Mouse (Mus musculus) NIH3T3 (cell line): ENCODE data around the gene Usp3.

ENCODE experiments used
- DNase-seq: peaks from one replicate; pipeline ENCODE4 v3.0.0-alpha.2; 2012; ENCODE audit warnings: low read depth

The Usp3 gene

DNA sequence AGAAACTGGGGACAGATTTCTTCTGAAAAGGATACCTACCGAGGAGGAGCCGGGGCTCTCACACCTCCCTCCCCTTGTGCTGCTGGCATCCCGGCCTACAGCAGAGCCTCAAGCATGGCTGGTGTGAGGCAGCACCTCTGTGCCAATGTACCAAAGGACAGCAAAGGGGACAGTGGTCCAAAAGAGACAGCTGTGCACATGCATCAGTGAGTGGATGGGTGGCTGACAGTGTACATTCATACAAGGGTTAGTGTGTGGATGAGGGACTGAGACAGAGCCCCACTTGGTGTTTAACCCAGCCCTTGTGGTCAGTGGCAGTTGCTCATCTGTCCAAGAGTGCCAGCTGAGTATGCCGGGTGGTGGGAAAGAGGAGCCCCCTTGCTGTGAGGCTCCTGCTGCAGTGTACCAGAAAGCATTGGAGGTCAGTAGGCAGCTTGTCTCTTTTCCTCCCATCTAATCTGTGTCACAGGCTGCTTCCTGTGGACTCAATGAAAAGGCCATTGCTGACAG, 84.0 kb downstream of the Usp3 start:
- DNase-seq: no peak

DNA sequence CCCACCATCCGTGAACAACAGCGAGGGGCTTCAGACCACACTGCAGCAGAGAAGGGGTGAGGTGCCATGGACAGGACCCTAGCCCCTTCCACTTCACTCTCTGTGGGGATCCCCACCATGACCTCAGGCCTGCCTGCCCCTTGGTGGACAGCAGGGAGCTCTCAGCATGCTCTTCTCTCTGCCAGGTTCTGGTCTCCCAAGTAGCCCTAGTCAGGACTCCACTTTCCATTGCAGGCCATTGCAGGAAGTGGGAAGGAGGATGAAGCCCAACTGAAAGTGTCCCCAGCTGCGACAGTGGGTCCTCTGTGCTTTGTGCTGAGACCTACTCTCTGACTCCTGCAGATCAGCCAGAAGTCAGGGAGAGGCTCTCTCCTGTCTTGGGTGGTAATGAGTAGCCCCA, 85.3 kb downstream of the Usp3 start:
- DNase-seq: no peak

DNA sequence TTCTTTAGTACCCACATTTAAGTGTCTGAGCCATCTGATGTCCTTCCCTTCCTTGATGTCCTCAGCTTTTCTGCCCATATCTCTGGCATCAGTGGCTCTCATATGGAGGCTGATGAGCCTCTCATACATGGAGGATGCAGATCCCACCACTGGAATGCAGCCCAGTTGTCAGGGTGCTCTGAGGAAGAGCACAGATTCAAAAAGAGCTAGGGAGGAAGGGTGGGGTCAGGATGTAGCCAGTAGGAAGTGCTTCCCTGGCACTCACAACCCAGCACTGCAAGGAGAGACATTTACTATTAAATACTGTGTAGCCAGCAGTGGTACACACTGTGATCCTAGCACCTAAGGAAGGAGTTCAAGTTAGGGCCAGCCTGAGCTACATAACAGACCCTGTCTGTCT, 86.5 kb downstream of the Usp3 start:
- no peak for DNase-seq

DNA sequence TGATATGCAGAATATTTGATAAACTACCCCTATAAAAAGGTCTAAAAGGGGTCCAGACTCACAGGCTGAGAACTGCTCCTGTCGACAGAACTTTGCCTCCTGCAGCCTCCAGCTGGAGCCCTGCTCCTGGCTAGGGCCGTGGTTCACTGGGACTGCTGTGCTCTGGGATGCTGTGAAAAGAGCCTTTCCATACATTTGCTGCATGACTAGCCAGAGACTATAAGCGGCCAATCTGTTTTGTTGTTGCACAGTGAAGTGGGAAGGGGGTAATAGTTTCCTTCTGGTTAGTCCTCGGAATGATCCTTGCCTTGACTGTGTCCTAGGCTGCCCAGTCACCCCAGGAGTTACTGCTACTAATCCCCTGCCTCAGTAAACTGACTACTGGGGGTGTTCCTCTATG, 86.9 kb downstream of the Usp3 start:
- DNase-seq: no peak

DNA sequence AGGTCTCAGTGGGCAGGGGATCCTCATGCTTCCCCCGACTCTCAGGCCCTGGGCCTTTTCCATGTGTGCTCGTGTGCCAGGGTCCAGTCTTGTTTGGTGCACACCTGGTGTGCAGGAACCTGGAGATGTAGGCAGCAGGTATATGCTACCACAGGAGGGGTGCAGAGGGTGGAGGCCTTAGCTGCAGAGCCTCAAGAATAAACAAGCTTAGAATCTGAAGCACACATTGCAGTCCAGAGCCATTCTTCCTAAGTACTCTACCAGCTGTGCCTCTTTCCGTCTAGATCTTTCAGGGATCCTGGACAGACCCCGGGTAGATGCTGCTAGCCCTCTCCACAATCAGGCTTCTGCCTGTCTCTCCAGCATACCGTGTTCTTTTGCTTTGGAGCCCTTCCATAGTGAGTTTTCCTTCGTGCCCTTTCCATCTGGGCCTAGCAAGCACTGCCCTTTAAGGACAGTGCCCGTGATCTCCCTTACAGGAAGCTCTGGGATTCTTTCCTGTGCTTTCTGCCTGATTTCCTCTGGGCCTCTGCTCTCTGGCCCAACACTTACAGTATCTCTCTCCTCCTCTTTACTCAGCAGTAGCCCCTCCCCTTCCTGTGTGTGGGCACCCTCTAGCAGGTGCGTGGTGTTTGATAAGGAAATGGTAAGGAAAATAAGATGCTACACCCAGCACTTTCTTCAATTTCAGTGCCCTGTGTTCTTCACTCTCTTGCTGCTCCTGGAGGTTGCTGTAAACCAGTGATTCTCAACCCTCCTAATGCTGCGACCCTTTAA, 87.6 kb downstream of the Usp3 start:
- DNase-seq: no peak

DNA sequence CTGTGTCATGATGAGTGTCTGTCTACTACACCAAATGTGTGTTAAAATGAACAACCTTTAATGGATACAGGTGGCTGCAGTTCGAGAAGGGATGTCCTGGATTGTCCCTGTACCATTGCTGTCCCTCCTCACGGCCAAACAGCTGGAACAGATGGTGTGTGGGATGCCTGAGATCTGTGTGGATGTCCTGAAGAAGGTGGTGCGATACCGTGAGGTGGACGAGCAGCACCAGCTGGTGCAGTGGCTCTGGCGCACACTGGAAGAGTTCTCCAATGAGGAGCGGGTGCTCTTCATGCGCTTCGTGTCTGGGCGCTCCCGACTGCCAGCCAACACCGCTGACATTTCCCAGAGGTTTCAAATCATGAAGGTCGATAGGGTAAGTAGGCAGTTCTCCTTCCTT, 88.4 kb downstream of the Usp3 start:
- DNase-seq: no peak

DNA sequence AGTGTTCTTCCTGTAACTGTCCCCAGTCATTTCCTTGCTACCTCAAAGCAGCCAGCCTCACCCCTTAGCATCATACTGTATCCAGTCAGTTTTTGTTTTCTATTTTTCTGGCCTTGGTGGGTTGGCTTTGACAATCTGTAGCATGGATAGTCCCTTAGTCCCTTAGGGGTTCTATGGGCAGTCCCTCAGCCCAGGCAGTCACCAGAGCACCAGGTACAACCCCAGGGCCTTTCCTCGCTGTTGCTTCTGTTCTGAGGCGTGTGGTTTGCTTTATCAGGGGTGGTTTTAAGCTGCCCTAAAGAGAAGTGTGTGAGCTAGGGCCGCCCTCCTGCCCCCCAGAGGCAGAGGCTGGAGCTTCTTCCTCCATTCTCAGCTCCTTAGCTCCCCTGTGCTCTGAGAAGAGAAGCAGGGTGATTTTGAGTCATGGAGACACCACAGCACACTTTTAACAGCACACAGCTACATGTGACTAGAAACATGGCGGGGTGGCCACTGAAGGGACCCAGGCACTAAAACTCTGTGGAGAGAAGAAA, 89.0 kb downstream of the Usp3 start:
- no peak for DNase-seq

DNA sequence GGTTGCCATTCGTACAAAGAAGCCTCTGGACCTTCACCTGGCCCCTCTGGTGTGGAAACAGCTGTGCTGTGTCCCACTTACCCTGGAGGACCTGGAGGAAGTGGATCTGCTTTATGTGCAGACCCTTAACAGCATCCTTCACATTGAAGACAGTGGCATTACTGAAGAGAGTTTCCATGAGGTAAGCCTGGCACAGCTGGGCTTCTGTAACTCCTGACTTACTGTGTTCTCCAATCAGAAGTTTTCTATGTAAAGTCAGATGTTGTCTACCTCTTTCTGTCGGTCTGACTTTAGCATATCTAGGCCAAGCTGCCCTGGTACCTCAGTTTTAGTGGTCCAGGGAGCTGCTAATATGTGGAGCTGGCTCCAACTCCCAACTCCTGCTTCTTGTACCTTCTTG, 91.7 kb downstream of the Usp3 start:
- DNase-seq: no peak

DNA sequence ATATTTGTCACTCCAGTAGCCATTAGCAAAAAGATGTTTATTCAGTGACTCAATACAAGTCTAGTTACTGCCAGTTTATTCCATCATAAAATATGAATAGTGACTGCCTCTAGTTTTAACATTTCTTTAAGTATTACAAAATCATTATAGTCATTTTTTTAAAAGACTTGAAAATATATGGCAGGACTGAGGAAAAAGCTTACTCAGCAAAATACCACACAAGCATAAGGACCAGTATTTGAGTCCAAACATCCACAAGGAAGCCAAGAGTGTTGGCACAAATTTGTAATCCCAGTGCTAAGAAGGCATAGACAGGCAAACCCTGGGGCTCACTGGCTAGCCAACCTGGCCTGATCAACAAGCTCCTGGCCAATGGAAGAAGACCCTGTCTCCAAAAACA, 99.0 kb downstream of the Usp3 start:
- DNase-seq: no peak

DNA sequence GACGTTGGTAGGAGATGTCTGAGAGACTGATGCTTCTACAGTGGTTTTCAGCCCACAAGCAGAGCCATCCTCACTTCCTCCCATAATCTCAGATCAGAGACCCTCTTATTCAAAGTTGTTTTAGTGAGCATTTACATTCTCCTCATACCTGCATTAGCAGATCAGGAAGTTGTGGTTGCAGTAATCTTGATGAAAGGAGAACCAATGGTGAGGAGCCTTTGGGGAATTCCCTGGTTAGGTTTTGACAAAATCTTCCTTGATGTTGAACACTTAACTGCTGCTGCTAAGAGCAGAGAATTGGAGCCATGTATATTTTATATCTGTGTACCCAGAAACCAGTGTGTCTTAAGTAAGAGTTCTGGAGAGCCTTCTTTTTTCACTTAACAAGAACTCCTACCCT, 100.6 kb downstream of the Usp3 start:
- no peak for DNase-seq

DNA sequence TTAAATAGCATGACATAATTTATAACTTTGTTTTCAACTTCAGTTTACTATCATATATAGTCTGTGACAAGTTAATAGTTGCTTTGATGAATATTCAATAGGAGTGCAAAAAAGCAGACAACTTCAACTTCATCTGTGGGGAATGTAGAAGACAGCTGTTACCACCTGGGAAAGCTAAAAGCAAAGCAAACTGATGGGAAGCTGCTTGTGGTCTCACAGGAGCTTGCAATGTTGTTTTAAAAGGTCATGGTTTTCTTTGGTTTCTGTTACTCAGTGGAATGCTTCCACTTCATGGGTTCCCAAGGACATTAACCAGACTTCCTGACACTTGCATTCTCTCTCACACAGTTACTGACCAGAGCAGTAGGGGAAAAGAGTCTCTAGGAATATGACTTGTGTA, 104.2 kb downstream of the Usp3 start:
- DNase-seq: no peak

DNA sequence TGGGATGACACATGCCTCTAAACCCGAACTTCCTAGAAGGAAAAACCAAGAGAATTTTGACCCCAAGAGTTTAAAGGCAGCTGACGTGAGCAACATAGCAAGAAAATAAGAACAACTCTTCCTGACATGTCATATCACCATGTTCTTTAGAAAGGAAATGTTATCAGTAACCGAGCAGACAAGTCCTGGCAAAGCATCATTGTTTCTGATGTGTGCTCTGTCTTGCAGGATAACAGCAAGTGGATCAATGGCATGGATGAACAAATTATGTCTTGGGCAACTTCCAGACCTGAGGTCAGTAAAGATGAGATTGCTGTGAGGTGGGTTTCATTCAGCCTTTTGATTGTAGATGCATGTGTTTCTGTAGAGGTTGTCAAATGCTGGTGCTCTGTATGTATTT, 109.5 kb downstream of the Usp3 start:
- DNase-seq: no peak

DNA sequence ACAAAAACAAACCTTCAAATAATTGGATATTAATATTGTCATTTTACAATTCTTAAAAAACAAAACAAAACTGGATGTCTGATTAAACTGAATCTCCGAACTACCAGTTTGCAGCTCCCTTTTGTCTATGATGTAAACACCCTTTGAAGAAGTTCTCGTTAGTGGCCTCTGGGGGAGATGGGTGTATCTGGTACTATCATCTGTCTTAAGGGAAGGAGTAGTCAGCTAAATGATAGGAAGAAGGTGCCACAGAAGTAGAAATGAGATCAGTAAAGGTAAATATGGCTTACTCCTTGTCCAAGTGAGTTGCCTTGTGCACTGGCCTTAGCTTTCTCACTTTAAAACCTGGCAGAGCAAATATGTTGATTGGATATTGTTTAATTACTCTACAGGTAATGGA, 115.2 kb downstream of the Usp3 start:
- no peak for DNase-seq

DNA sequence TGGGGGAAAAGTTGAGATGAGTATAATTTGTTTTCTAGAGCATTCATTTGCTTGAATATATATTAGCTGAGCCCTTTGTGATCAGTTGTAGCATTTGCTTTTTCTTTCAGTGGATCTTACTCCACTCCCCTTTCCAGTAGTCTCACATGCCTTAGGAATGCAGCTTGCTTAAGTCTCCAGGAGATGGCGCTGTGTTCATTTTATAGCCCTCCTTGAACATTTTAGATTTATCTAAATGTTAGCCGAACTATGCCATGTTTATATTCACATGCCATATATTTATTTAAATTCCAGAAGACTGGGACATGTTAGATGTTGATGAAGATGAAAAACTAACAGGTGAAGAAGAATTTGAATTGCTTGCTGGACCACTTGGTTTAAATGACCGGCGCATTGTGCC, 127.9 kb downstream of the Usp3 start:
- peak; percentile 78 for DNase-seq
